In genomic region chr14:12151927-12152326, GRCm38 (mm10) we compare ENCODE assay signal across 8 mouse cellular contexts.
DNase-seq lines count a peak whose midpoint lies in the region; ATAC-seq and TF ChIP-seq lines count a peak whose summit lies in the region.

No protein-coding gene starts in this region.

- peaks cover 8% of the 10 kb centered on the region; the same call in 1 of the 2 replicates for H3K4me1 ChIP-seq in forebrain, embryonic 12.5 days
- no peaks in the 10 kb centered on the region for H3K4me1 ChIP-seq in intestine, postnatal 0 days (replicated peaks; ENCODE audit: control insufficient read depth, insufficient read depth, low read length)
- no peaks in the 10 kb centered on the region for H3K4me1 ChIP-seq in midbrain, embryonic 16.5 days (ENCODE audit: control insufficient read depth, insufficient read depth, low read length)

- WGBS in forebrain, embryonic 12.5 days = 47% methylated on average over 3 of the region's 3 CpGs
- 46% methylated on average over 3 of the region's 3 CpGs for WGBS in intestine, postnatal 0 days
- WGBS in midbrain, embryonic 16.5 days = 42% methylated on average over 3 of the region's 3 CpGs

- no peak overlapping the region for H3K4me2 ChIP-seq in forebrain, embryonic 12.5 days
- no peak overlapping the region for H3K4me2 ChIP-seq in intestine, postnatal 0 days (replicated peaks; ENCODE audit: low read depth)
- no peak overlapping the region for H3K4me2 ChIP-seq in midbrain, embryonic 16.5 days (ENCODE audit: low read length)

- peak; percentile 88 for ATAC-seq in forebrain, embryonic 12.5 days (ENCODE audit: low FRiP score)
- ATAC-seq in intestine, postnatal 0 days = peak; percentile 43; the same call in 1 of the 2 replicates
- ATAC-seq in midbrain, embryonic 16.5 days = peak; percentile 88
- ATAC-seq in inflammation-experienced regulatory T-cells, adult 6 months = no peak

- H3K9me3 ChIP-seq in forebrain, embryonic 12.5 days = no peaks in the 10 kb centered on the region
- H3K9me3 ChIP-seq in intestine, postnatal 0 days (ENCODE audit: control insufficient read depth) = no peaks in the 10 kb centered on the region
- H3K9me3 ChIP-seq in midbrain, embryonic 16.5 days (replicated peaks; ENCODE audit: control insufficient read depth, low read length, poor library complexity, severe bottlenecking) = no peaks in the 10 kb centered on the region

- H3K9ac ChIP-seq in forebrain, embryonic 12.5 days = no peak overlapping the region
- H3K9ac ChIP-seq in intestine, postnatal 0 days (ENCODE audit: low read depth, low read length) = no peak overlapping the region
- H3K9ac ChIP-seq in midbrain, embryonic 16.5 days (ENCODE audit: low read depth, low read length) = no peak overlapping the region

- peaks cover 7% of the 10 kb centered on the region for H3K27me3 ChIP-seq in forebrain, embryonic 12.5 days
- H3K27me3 ChIP-seq in intestine, postnatal 0 days (replicated peaks; ENCODE audit: control insufficient read depth, insufficient read depth, low read length) = no peaks in the 10 kb centered on the region
- no peaks in the 10 kb centered on the region for H3K27me3 ChIP-seq in midbrain, embryonic 16.5 days (ENCODE audit: control insufficient read depth, insufficient read depth, low read depth, low read length)

- no peak overlapping the region for H3K4me3 ChIP-seq in gastrocnemius, adult 2 months
- no peak overlapping the region for H3K4me3 ChIP-seq in forebrain, embryonic 12.5 days (replicated peaks)
- no peak overlapping the region for H3K4me3 ChIP-seq in intestine, postnatal 0 days (ENCODE audit: low read depth, low read length)
- no peak overlapping the region for H3K4me3 ChIP-seq in midbrain, embryonic 16.5 days (ENCODE audit: low read depth, low read length)

- intact Hi-C loops in gastrocnemius, adult 2 months (cut with DNase I) = loop anchor here (2.0 to 10.0 kb wide), 2 partner anchors 133 to 379 kb away; partner anchors contain the start of genes 3830406C13Rik and Gm49355
- intact Hi-C loops in left cerebral cortex, postnatal 14 days (cut with DNase I) = loop anchor here (2.0 kb wide), 1 partner anchor 379 kb away; no protein-coding TSS in a partner anchor

- DNase-seq in gastrocnemius, adult 2 months = peak; percentile 53
- DNase-seq in gastrocnemius, adult 8-10 months (ENCODE audit: low spot score in 2 of 2) = no peak
- DNase-seq in c-Kit-positive CD71-positive TER-119-negative erythroid progenitor cells, embryonic 14.5 days (ENCODE audit: low read depth) = peak; percentile 2
- DNase-seq in left cerebral cortex, postnatal 14 days (ENCODE audit: low spot score in 2 of 2) = peak; percentile 83 to 88

- H3K27ac ChIP-seq in gastrocnemius, adult 2 months = no peak overlapping the region
- no peak overlapping the region for H3K27ac ChIP-seq in forebrain, embryonic 12.5 days
- H3K27ac ChIP-seq in intestine, postnatal 0 days (ENCODE audit: low read depth, low read length) = no peak overlapping the region
- no peak overlapping the region for H3K27ac ChIP-seq in midbrain, embryonic 16.5 days (ENCODE audit: low read length)

- peak; percentile 88 for TF ChIP-seq CTCF in gastrocnemius, adult 2 months (IDR thresholded peaks at IDR 0.05)
- peak; percentile 90 for TF ChIP-seq CTCF in intestine, postnatal 0 days (IDR thresholded peaks at IDR 0.05; ENCODE audit: low read depth)

- no peaks in the 10 kb centered on the region for H3K36me3 ChIP-seq in forebrain, embryonic 12.5 days (replicated peaks)
- H3K36me3 ChIP-seq in intestine, postnatal 0 days (ENCODE audit: control insufficient read depth, insufficient read depth) = peaks cover 4% of the 10 kb centered on the region; the same call in 1 of the 2 replicates
- no peaks in the 10 kb centered on the region for H3K36me3 ChIP-seq in midbrain, embryonic 16.5 days (ENCODE audit: control insufficient read depth, insufficient read depth, low read length)

Comparison
In these comparisons a context has a peak if more than half of its experiments do, and no peak if none do; other contexts are left out.
1. DNase-seq: peak in gastrocnemius, adult 2 months (single experiment), c-Kit-positive CD71-positive TER-119-negative erythroid progenitor cells, embryonic 14.5 days (single experiment) and left cerebral cortex, postnatal 14 days (2 of 2); none in gastrocnemius, adult 8-10 months (0 of 2).